Mouse (Mus musculus) neural tube, embryonic 14.5 days (tissue): ENCODE data around the gene Arhgef9. TPM values are rescaled to one million over a fixed set of nuclear protein-coding genes. Genes with fewer than 3 reads are reported as not detected.

Experiments
- ATAC-seq: fragments of 200-750 bp; cut with Nextera tagmentation; 2 replicates; pipeline ENCODE4 v1.8.0; 2017; ENCODE audit warnings: low read depth, mild to moderate bottlenecking, moderate TSS enrichment, moderate library complexity
- H3K27ac ChIP-seq: fragments of 300-500 bp; sonication (generic); 2 replicates; pipeline ENCODE4 v1.5.1; 2014; ENCODE audit warnings: low read depth, mild to moderate bottlenecking, control low read depth, low read length, moderate library complexity, mixed read lengths
- H3K27me3 ChIP-seq: fragments of 300-500 bp; sonication (generic); 2 replicates; pipeline ENCODE4 v1.6.1; 2014; ENCODE audit warnings: low read length; ENCODE audit not compliant: control insufficient read depth, insufficient read depth
- H3K36me3 ChIP-seq: fragments of 300-500 bp; sonication (generic); 2 replicates; pipeline ENCODE4 v1.6.1; 2014; ENCODE audit warnings: low read length, mixed read lengths; ENCODE audit not compliant: control insufficient read depth, insufficient read depth
- H3K4me1 ChIP-seq: fragments of 300-500 bp; sonication (generic); 2 replicates; pipeline ENCODE4 v1.6.1; 2014; ENCODE audit warnings: low read length; ENCODE audit not compliant: control insufficient read depth, insufficient read depth
- H3K4me2 ChIP-seq: fragments of 300-500 bp; sonication (generic); 2 replicates; pipeline ENCODE4 v1.6.1; 2014; ENCODE audit warnings: mild to moderate bottlenecking, low read depth, low read length, control low read depth
- H3K4me3 ChIP-seq: fragments of 300-500 bp; sonication (generic); 2 replicates; pipeline ENCODE4 v1.5.1; 2014; ENCODE audit warnings: low read depth, low read length, control low read depth, mixed read lengths
- H3K9ac ChIP-seq: fragments of 300-500 bp; sonication (generic); replicated peaks from 2 replicates; pipeline ENCODE4 v1.6.1; 2014; ENCODE audit warnings: low read depth, mild to moderate bottlenecking, control low read depth, low read length, mixed read lengths
- H3K9me3 ChIP-seq: fragments of 300-500 bp; sonication (generic); 2 replicates; pipeline ENCODE4 v1.6.1; 2016; ENCODE audit warnings: low read length; ENCODE audit not compliant: control insufficient read depth
- WGBS: fragments of 180-500 bp; shearing (Covaris S2); extraction: QIAGEN DNeasy Blood & Tissue Kit; methylation state at CpG from one replicate; pipeline ENCODE4 v1.1.7; 2014; 5-methylcytosine and 5-hydroxymethylcytosine counted together
- polyA plus RNA-seq: library from polyadenylated mRNA; unstranded; fragments of >200 nt; fragmentation: Nextera tagmentation; extraction: Ambion mirVana; gene quantifications from 2 replicates; pipeline ENCODE4 v1.2.1, GENCODE M21; 2014

Arhgef9 gene
- 36.6 and 60.5 TPM in 2 replicates for polyA plus RNA-seq

GRCm38 (mm10) chrX:95196104-95196919 is at the start of gene Arhgef9:
Arhgef9 (minus strand) TSS chrX:95196856.
- H3K9ac ChIP-seq: peak within 1 kb of the TSS; percentile 62
- peak within 1 kb of the TSS; percentile 44 for H3K4me2 ChIP-seq
- no peaks in the 10 kb centered on the region for H3K9me3 ChIP-seq
- H3K36me3 ChIP-seq: no peaks in the 10 kb centered on the region
- 15% methylated on average over 15 of the region's 24 CpGs for WGBS
- H3K27me3 ChIP-seq: no peaks in the 10 kb centered on the region
- H3K4me1 ChIP-seq: no peaks in the 10 kb centered on the region
- peak within 1 kb of the TSS; percentile 70 for H3K27ac ChIP-seq
- peak; percentile 90 for ATAC-seq
- peak within 1 kb of the TSS; percentile 42 for H3K4me3 ChIP-seq

- no peak overlapping the region for H3K4me2 ChIP-seq
Measured at GRCm38 (mm10) chrX:95238896-95239295, 42.2 kb upstream of the Arhgef9 start.

GRCm38 (mm10) chrX:95195363-95196103 is 1.1 kb downstream of the Arhgef9 start:
- Histone ChIP-seq H3K27ac (peak overlapping the region; percentile 70), H3K4me2 (peak overlapping the region; percentile 44), H3K4me1 (no peaks in the 10 kb centered on the region), H3K9me3 (no peaks in the 10 kb centered on the region), H3K9ac (peak overlapping the region; percentile 62), H3K36me3 (no peaks in the 10 kb centered on the region), H3K27me3 (no peaks in the 10 kb centered on the region), H3K4me3 (peak overlapping the region; percentile 42)
- ATAC-seq: peak; percentile 47
- 35% methylated on average over 3 of the region's 3 CpGs for WGBS

More at GRCm38 (mm10) chrX:95238896-95239295, 42.2 kb upstream of the Arhgef9 start:
- Histone ChIP-seq H3K4me1 (no peaks in the 10 kb centered on the region), H3K27me3 (no peaks in the 10 kb centered on the region), H3K27ac (no peak overlapping the region), H3K9me3 (no peaks in the 10 kb centered on the region), H3K4me3 (no peak overlapping the region), H3K36me3 (no peaks in the 10 kb centered on the region), H3K9ac (no peak overlapping the region)
- ATAC-seq: 0 out of 2 replicates have a peak, but pooled peaks have one; percentile 63

- WGBS: 9% methylated on average over 3 of the region's 3 CpGs
- ATAC-seq: no peak
- Histone ChIP-seq H3K9ac (no peak overlapping the region), H3K36me3 (no peaks in the 10 kb centered on the region), H3K4me1 (no peaks in the 10 kb centered on the region), H3K4me2 (no peak overlapping the region), H3K4me3 (no peak overlapping the region), H3K9me3 (no peaks in the 10 kb centered on the region), H3K27me3 (no peaks in the 10 kb centered on the region), H3K27ac (no peak overlapping the region)
Measured at GRCm38 (mm10) chrX:95175978-95176377, 20.7 kb downstream of the Arhgef9 start.

- Histone ChIP-seq H3K4me2 (peak overlapping the region; percentile 61), H3K27me3 (no peaks in the 10 kb centered on the region), H3K9ac (peak overlapping the region; percentile 64), H3K4me1 (no peaks in the 10 kb centered on the region), H3K9me3 (no peaks in the 10 kb centered on the region), H3K36me3 (no peaks in the 10 kb centered on the region), H3K4me3 (peak overlapping the region; percentile 39), H3K27ac (peak overlapping the region; percentile 80)
- peak; percentile 100 for ATAC-seq
- WGBS: 11% methylated on average over 16 of the region's 16 CpGs
Measured at GRCm38 (mm10) chrX:95166317-95166716, 30.3 kb downstream of the Arhgef9 start.

GRCm38 (mm10) chrX:95165671-95166127 is 31.0 kb downstream of the Arhgef9 start:
- H3K4me1 ChIP-seq: no peaks in the 10 kb centered on the region
- WGBS: 26% methylated on average over 9 of the region's 9 CpGs
- peak overlapping the region; percentile 80 for H3K27ac ChIP-seq
- no peaks in the 10 kb centered on the region for H3K36me3 ChIP-seq
- no peaks in the 10 kb centered on the region for H3K9me3 ChIP-seq
- peak overlapping the region; percentile 61 for H3K4me2 ChIP-seq
- peak overlapping the region; percentile 39 for H3K4me3 ChIP-seq
- H3K9ac ChIP-seq: peak overlapping the region; percentile 64
- peak; percentile 33 for ATAC-seq
- H3K27me3 ChIP-seq: no peaks in the 10 kb centered on the region

GRCm38 (mm10) chrX:95164140-95164539 is 32.5 kb downstream of the Arhgef9 start:
- Histone ChIP-seq H3K36me3 (no peaks in the 10 kb centered on the region), H3K4me1 (no peaks in the 10 kb centered on the region), H3K9me3 (no peaks in the 10 kb centered on the region), H3K4me2 (peak overlapping the region; percentile 61; the same call in 1 of the 2 replicates), H3K4me3 (no peak overlapping the region), H3K9ac (no peak overlapping the region), H3K27me3 (no peaks in the 10 kb centered on the region), H3K27ac (no peak overlapping the region)
- 61% methylated on average over 6 of the region's 6 CpGs for WGBS
- no peak for ATAC-seq

GRCm38 (mm10) chrX:95163452-95163851 is 33.2 kb downstream of the Arhgef9 start:
- no peak overlapping the region for H3K4me3 ChIP-seq
- H3K9ac ChIP-seq: no peak overlapping the region
- H3K9me3 ChIP-seq: no peaks in the 10 kb centered on the region
- ATAC-seq: no peak
- no peaks in the 10 kb centered on the region for H3K36me3 ChIP-seq
- H3K27ac ChIP-seq: no peak overlapping the region
- H3K27me3 ChIP-seq: no peaks in the 10 kb centered on the region
- no peaks in the 10 kb centered on the region for H3K4me1 ChIP-seq
- H3K4me2 ChIP-seq: peak overlapping the region; percentile 61; the same call in 1 of the 2 replicates
